Mouse (Mus musculus) layer of hippocampus, adult 6 months (tissue): Measurements from ENCODE around the gene 1700049E17Rik1. TPM values are rescaled to one million over a fixed set of nuclear protein-coding genes. Genes with fewer than 3 reads are reported as not detected.

Experiments
- long read RNA-seq, 2 experiments: library from polyadenylated mRNA; unstranded; transcript quantifications; one replicate each; pipeline ENCODE4 v2.0.0; 2019 to 2020
- polyA plus RNA-seq: library from polyadenylated mRNA; unstranded; fragments of <200 nt; fragmentation: Nextera tagmentation; gene quantifications from 2 replicates; pipeline ENCODE4 v1.2.3, GENCODE M21; 2021

1700049E17Rik1 gene
- polyA plus RNA-seq, result not detected in 2 replicates
- long read RNA-seq, experiment 1, result 0 reads
- long read RNA-seq, experiment 2, result 0 reads

GRCm38 (mm10) chr14:41924649-41925048, at the start of gene 1700049E17Rik1:
Gene 1700049E17Rik1 (plus strand): TSS chr14:41924949.

DNA sequence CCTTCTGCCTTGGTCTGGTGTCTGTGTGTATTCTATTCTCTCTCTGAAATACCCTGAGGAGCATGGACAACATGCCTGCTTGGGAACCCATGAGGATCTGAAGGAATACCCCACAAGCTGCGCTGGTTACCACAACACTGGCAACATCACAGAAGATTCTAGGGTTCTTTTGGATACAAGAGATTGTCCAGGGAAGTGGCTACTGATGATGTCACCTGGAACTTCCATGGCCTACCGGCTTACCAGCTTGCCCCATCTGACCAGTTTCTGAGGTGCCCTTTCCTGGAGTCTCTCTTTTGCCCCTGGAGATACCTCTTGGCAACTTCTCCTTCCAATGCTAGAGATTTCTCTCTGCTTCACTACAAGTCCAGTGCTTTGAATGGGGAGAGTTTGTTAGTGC, 17.6 kb upstream of the 1700049E17Rik1 start, which contains the start of gene Gm7980:
TSS of gene Gm7980 (minus strand) at position 101 of the 400 bp plus-strand sequence.

DNA sequence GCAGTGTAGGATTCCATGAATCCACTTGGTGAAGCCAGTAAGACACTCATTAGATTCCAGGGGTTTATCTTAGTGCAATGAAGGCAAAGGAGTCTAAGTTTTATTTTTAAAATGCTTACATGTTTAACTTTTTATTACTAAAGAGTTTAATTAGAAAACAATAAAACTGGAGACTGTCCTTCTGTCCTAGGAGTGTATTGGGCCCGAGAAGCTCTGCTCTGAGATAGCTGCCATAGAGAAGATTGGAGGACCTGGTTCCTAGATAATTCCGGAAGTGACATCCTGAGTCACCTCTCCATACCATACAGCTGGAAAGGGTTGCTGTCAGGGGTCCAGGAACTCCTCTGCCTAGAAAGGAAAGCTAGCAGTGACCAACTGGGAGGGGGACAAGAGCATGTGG, 18.9 kb downstream of the 1700049E17Rik1 start, which contains the start of gene 1700024B05Rik:
TSS of gene 1700024B05Rik (plus strand) at position 301 of the 400 bp plus-strand sequence.

GRCm38 (mm10) chr14:41967827-41968226, 43.1 kb downstream of the 1700049E17Rik1 start, which contains the start of gene Gm6401:
Gene Gm6401 (minus strand): TSS chr14:41967927.

Other genes starting within 250 kb of the 1700049E17Rik1 start
- not detected in 2 replicates for gene Gm8068, start 223.1 kb upstream of the 1700049E17Rik1 start, polyA plus RNA-seq
- not detected in 2 replicates for gene Gm7929, start 174.3 kb upstream of the 1700049E17Rik1 start, polyA plus RNA-seq
- gene Gm47189, start 152.5 kb upstream of the 1700049E17Rik1 start, polyA plus RNA-seq, result not detected in 2 replicates
- gene Gm7980, start 17.7 kb upstream of the 1700049E17Rik1 start, polyA plus RNA-seq, result not detected in 2 replicates
- not detected in 2 replicates for gene 1700024B05Rik, start 19.0 kb downstream of the 1700049E17Rik1 start, polyA plus RNA-seq
- not detected in 2 replicates for gene Gm6401, start 43.0 kb downstream of the 1700049E17Rik1 start, polyA plus RNA-seq
- not detected in 2 replicates for gene Gm3543, start 58.4 kb downstream of the 1700049E17Rik1 start, polyA plus RNA-seq
- gene Gm7951, start 192.4 kb downstream of the 1700049E17Rik1 start, polyA plus RNA-seq, result not detected in 2 replicates
- gene Gm17027, start 237.7 kb downstream of the 1700049E17Rik1 start, polyA plus RNA-seq, result not detected in 2 replicates